Mouse (Mus musculus) embryonic fibroblast, embryonic 13.5 days (primary cell): ENCODE results near the gene Gm29735.

Source experiments
- CTCF ChIP-seq: IDR thresholded peaks from 2 replicates; pipeline ENCODE4 v1.5.1; 2011; ENCODE audit warnings: mild to moderate bottlenecking, control low read depth, low read length, moderate library complexity, borderline replicate concordance; ENCODE audit not compliant: insufficient read depth
- POLR2A ChIP-seq: IDR thresholded peaks from 2 replicates; pipeline ENCODE4 v1.6.1; 2011; ENCODE audit warnings: low read depth, mild to moderate bottlenecking, control low read depth, low read length, moderate library complexity

DNA sequence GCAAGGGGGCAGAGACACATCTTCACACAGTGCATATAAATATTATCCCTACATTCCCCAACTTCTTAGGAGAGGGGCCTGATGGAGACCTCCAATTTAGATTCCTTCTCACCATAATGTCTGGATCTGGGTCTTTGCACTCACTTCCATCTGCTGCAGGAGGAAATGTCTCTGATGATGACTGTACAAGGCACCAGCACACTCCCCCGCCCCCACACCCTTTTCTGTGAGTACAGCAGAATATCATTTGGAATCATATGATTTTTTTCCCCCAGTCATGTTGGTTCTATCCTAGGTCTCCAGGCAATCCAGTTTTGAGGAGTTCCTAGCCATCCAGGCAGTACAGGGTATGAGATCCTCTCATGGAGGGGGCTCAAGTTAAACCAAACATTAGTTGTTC lies 21.8 kb upstream of the Gm29735 start:
- TF ChIP-seq POLR2A (no peak), CTCF (no peak)
